Mouse (Mus musculus) E14TG2a.4 (cell line): ENCODE data around the gene Wdr45b.

Experiments used
- CTCF ChIP-seq: conservative IDR thresholded peaks from 2 replicates; pipeline ENCODE4 v1.5.1; 2014; ENCODE audit warnings: low read length
- NANOG ChIP-seq: IDR thresholded peaks from 2 replicates; pipeline ENCODE4 v1.6.1; 2014; ENCODE audit warnings: borderline replicate concordance, low read length, mixed read lengths
- POU5F1 ChIP-seq: IDR thresholded peaks from 2 replicates; pipeline ENCODE4 v1.6.1; 2014; ENCODE audit warnings: low read length, borderline replicate concordance

DNA sequence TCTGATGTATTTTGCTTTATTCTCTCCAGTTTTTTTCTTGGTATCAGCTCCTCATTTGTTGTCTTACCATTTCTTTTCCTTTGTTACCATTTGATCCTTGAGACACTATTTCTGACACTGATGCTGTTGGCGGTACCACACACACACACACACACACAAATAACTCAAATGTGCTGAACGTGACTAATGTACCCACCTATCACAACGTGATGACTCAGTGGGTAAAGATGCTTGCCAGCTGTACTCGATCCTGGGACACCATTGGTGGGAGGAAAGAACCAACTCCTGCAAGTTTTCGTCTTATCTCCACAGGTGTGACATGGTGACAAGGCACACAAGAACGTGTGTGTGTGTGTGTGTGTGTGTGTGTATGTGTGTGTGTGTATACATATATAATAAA is 19.1 kb upstream of the Wdr45b start:
- TF ChIP-seq CTCF (no peak), NANOG (no peak), POU5F1 (no peak)
